Mouse (Mus musculus): ENCODE data around the gene Il17ra. TPM values are rescaled to one million over a fixed set of nuclear protein-coding genes. Genes with fewer than 3 reads are reported as not detected.

The Il17ra gene
- polyA plus RNA-seq, 2 experiments = 3.6 to 6.0 TPM

- Histone ChIP-seq H3K4me3 (ENCODE audit: insufficient read depth in 1 of 2, low read depth in 2 of 2, low read length in 2 of 2) (no peak overlapping the region), H3K27me3 (ENCODE audit: control insufficient read depth, insufficient read depth, low read length) (peaks cover 35% of the 10 kb centered on the region), H3K9ac (replicated peaks) (no peak overlapping the region), H3K4me1 (replicated peaks; ENCODE audit: control insufficient read depth in 2 of 2, insufficient read depth in 2 of 2, low read length in 1 of 2) (peaks cover 0 to 3% of the 10 kb centered on the region in 2 experiments; a peak in 2 of 4 replicates), H3K4me2 (ENCODE audit: low read depth) (no peak overlapping the region), H3K27ac (no peak overlapping the region), H3K9me3 (ENCODE audit: control insufficient read depth, low read length) (no peaks in the 10 kb centered on the region), H3K36me3 (replicated peaks; ENCODE audit: control insufficient read depth, insufficient read depth, low read depth) (no peaks in the 10 kb centered on the region)
- DNase-seq (ENCODE audit: low read depth in 3 of 3, low spot score in 3 of 3) (no peak), ATAC-seq (ENCODE audit: insufficient read depth) (no peak)
- TF ChIP-seq CTCF (IDR thresholded peaks at IDR 0.05; ENCODE audit: low read depth) (no peak), EP300 (IDR thresholded peaks at IDR 0.05; ENCODE audit: low read depth) (no peak)
- 43% methylated on average over 2 of the region's 2 CpGs for WGBS (ENCODE audit: insufficient replicate concordance)
Observed at GRCm38 (mm10) chr6:120489461-120489860, 26.4 kb downstream of the Il17ra start.

- Histone ChIP-seq H3K9me3 (ENCODE audit: control insufficient read depth, low read length) (no peaks in the 10 kb centered on the region), H3K4me2 (ENCODE audit: low read depth) (no peak overlapping the region), H3K36me3 (replicated peaks; ENCODE audit: control insufficient read depth, insufficient read depth, low read depth) (no peaks in the 10 kb centered on the region), H3K27ac (no peak overlapping the region), H3K4me3 (ENCODE audit: insufficient read depth in 1 of 2, low read depth in 2 of 2, low read length in 2 of 2) (no peak overlapping the region), H3K9ac (replicated peaks) (no peak overlapping the region), H3K4me1 (replicated peaks; ENCODE audit: control insufficient read depth in 2 of 2, insufficient read depth in 2 of 2, low read length in 1 of 2) (peaks cover 0 to 3% of the 10 kb centered on the region in 2 experiments; a peak in 1 of 4 replicates), H3K27me3 (ENCODE audit: control insufficient read depth, insufficient read depth, low read length) (peaks cover 47% of the 10 kb centered on the region)
- ATAC-seq (ENCODE audit: insufficient read depth) (no peak), DNase-seq (ENCODE audit: low read depth in 3 of 3, low spot score in 3 of 3) (no peak)
- no peak for TF ChIP-seq EP300 (IDR thresholded peaks at IDR 0.05; ENCODE audit: low read depth)
- TF ChIP-seq CTCF (IDR thresholded peaks at IDR 0.05; ENCODE audit: low read depth) = no peak
- 63% methylated on average over 7 of the region's 7 CpGs for WGBS (ENCODE audit: insufficient replicate concordance)
Observed at GRCm38 (mm10) chr6:120491064-120491463, 28.0 kb downstream of the Il17ra start.

GRCm38 (mm10) chr6:120491862-120492498, 28.9 kb downstream of the Il17ra start:
- peaks cover 0 to 3% of the 10 kb centered on the region in 2 experiments; a peak in 1 of 4 replicates for H3K4me1 ChIP-seq (replicated peaks; ENCODE audit: control insufficient read depth in 2 of 2, insufficient read depth in 2 of 2, low read length in 1 of 2)
- ATAC-seq (ENCODE audit: insufficient read depth) = no peak
- TF ChIP-seq EP300 (IDR thresholded peaks at IDR 0.05; ENCODE audit: low read depth) (no peak), CTCF (IDR thresholded peaks at IDR 0.05; ENCODE audit: low read depth) (no peak)
- H3K36me3 ChIP-seq (replicated peaks; ENCODE audit: control insufficient read depth, insufficient read depth, low read depth) = no peaks in the 10 kb centered on the region
- no peak overlapping the region; a peak in 1 of 4 replicates for H3K4me3 ChIP-seq (ENCODE audit: insufficient read depth in 1 of 2, low read depth in 2 of 2, low read length in 2 of 2)
- H3K27ac ChIP-seq = no peak overlapping the region
- H3K9me3 ChIP-seq (ENCODE audit: control insufficient read depth, low read length) = no peaks in the 10 kb centered on the region
- 10% methylated on average over 22 of the region's 22 CpGs for WGBS (ENCODE audit: insufficient replicate concordance)
- H3K9ac ChIP-seq (replicated peaks) = no peak overlapping the region
- peak overlapping the region; percentile 62 for H3K4me2 ChIP-seq (ENCODE audit: low read depth)
- DNase-seq (ENCODE audit: low read depth in 3 of 3, low spot score in 3 of 3) = no peak
- peaks cover 50% of the 10 kb centered on the region for H3K27me3 ChIP-seq (ENCODE audit: control insufficient read depth, insufficient read depth, low read length)

DNA sequence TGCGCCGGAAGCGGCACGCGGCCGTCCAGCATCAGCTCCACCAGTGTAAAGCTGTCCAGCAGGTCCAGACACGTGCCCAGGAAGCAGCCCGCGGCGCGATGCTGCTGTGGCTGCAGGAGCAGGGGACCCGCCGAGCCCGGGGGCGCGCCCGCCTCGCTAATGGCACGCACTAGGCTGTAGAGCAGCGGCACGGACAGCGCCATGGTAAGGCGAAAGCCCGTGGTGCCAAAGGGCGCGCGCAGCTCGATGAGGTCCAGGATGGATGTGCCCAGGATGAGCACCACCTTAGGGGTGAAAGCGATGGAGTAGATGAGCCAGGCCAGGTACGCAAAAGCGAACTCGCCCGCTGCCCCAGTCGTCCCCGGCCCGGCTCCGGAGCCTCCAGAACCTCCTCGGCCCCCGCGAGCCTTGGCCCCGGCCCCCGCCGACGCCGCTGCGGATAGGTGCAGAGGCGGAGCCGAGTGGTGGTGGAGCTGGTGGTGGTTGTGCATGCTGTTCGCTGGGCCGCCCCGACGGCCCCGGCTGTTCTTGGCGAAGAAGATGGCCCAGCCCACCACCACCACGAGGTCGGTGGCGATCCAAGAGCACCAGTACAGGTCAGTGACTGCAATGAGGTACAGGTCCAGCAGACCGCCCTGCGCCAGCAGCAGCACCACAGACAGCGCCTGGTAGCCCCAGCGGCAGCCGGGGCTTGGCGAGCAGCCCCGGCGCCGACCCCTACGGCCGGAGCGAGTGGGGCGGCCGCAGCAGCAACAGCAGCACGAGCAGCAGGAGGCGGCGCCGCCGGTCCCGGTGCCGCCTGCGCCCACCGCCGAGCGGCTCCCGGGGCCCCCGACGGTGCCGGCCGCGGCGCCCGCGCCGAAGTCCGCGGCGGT, 29.7 kb downstream of the Il17ra start:
- peaks cover 50% of the 10 kb centered on the region for H3K27me3 ChIP-seq (ENCODE audit: control insufficient read depth, insufficient read depth, low read length)
- TF ChIP-seq CTCF (IDR thresholded peaks at IDR 0.05; ENCODE audit: low read depth) (no peak), EP300 (IDR thresholded peaks at IDR 0.05; ENCODE audit: low read depth) (no peak)
- H3K4me3 ChIP-seq (ENCODE audit: insufficient read depth in 1 of 2, low read depth in 2 of 2, low read length in 2 of 2) = peak overlapping the region in 1 of 2 experiments; percentile 44; a peak in 3 of 4 replicates
- ATAC-seq (ENCODE audit: insufficient read depth) (peak; percentile 9; the same call in 1 of the 2 replicates), DNase-seq (ENCODE audit: low read depth in 3 of 3, low spot score in 3 of 3) (no peak)
- peaks cover 0 to 3% of the 10 kb centered on the region in 2 experiments; a peak in 1 of 4 replicates for H3K4me1 ChIP-seq (replicated peaks; ENCODE audit: control insufficient read depth in 2 of 2, insufficient read depth in 2 of 2, low read length in 1 of 2)
- peak overlapping the region; percentile 62 for H3K4me2 ChIP-seq (ENCODE audit: low read depth)
- H3K9ac ChIP-seq (replicated peaks) = no peak overlapping the region
- 2% methylated on average over 77 of the region's 95 CpGs for WGBS (ENCODE audit: insufficient replicate concordance)
- no peaks in the 10 kb centered on the region for H3K9me3 ChIP-seq (ENCODE audit: control insufficient read depth, low read length)
- H3K36me3 ChIP-seq (replicated peaks; ENCODE audit: control insufficient read depth, insufficient read depth, low read depth) = no peaks in the 10 kb centered on the region
- H3K27ac ChIP-seq = no peak overlapping the region
